Mouse (Mus musculus): ENCODE results near the gene Ctrb1. TPM values are rescaled to one million over a fixed set of nuclear protein-coding genes. Genes with fewer than 3 reads are reported as not detected.

Ctrb1 gene
- polyA plus RNA-seq, 1 experiment from 2014 or later: 1,145 TPM

DNA sequence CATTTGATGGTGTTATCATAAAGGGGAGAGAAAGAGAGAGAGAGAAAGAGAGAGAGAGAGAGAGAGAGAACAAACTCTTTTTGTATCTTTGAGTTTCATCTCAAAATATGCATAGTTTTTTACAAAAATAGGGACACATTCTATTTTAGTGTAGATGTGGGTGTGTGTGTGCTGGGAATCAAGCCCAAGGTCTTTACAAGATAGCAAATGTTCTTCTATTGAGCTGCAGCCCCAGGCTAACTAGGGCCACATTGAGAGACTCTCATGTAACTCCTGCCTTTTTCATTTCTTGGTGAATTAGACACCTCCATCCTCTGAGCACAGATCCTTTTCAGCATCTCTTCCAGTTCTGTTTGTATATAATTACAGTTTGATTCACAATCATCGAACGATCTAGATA is 49.7 kb downstream of the Ctrb1 start:
- Histone ChIP-seq H3K27ac (no peak overlapping the region), H3K4me2 (replicated peaks) (no peak overlapping the region), H3K4me3 (replicated peaks) (no peak overlapping the region), H3K9me3 (no peaks in the 10 kb centered on the region), H3K36me3 (no peaks in the 10 kb centered on the region), H3K27me3 (replicated peaks) (no peaks in the 10 kb centered on the region), H3K4me1 (replicated peaks) (peaks cover 7% of the 10 kb centered on the region), H3K9ac (no peak overlapping the region)
- ATAC-seq: no peak
- 90% methylated on average over 2 of the region's 2 CpGs for WGBS

DNA sequence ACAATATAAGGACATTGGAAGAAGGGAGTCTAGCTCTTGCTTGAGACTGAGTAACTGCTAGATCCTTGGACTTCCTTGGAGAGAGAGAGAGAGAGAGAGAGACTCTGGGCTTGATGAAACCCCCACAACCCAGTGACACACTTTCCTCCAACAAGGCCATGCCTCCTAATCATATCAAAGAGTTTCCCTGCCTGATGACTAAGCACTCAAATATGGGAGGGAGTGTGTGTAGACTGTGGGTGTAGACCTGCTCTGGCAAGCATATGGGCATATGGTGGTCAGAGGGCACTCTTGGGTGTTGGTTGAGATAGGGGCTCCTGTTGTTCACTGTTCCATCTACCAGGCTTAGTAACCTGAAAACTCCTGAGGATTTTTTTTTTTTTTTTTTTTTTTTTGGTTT is 52.7 kb downstream of the Ctrb1 start:
- Histone ChIP-seq H3K9me3 (no peaks in the 10 kb centered on the region), H3K27ac (no peak overlapping the region), H3K4me3 (replicated peaks) (no peak overlapping the region), H3K4me1 (replicated peaks) (peaks cover 7% of the 10 kb centered on the region), H3K27me3 (replicated peaks) (no peaks in the 10 kb centered on the region), H3K36me3 (no peaks in the 10 kb centered on the region), H3K9ac (no peak overlapping the region), H3K4me2 (replicated peaks) (no peak overlapping the region)
- ATAC-seq: peak; percentile 47

Other genes starting within 250 kb of the Ctrb1 start
- 4.1 and 4.5 TPM in 2 replicates for gene Wdr59, start 168.9 kb downstream of the Ctrb1 start, polyA plus RNA-seq (2015; fragmentation: Nextera tagmentation; extraction: Ambion mirVana)
- gene Znrf1, start 154.9 kb downstream of the Ctrb1 start, polyA plus RNA-seq (2015; fragmentation: Nextera tagmentation; extraction: Ambion mirVana): 24.6 and 26.0 TPM in 2 replicates
- 1.6 and 1.8 TPM in 2 replicates for gene Ldhd, start 60.6 kb downstream of the Ctrb1 start, polyA plus RNA-seq (2015; fragmentation: Nextera tagmentation; extraction: Ambion mirVana)
- 14.9 and 15.7 TPM in 2 replicates for gene Zfp1, start 47.6 kb downstream of the Ctrb1 start, polyA plus RNA-seq (2015; fragmentation: Nextera tagmentation; extraction: Ambion mirVana)
- 40.8 and 44.2 TPM in 2 replicates for gene Bcar1, start 52.8 kb upstream of the Ctrb1 start, polyA plus RNA-seq (2015; fragmentation: Nextera tagmentation; extraction: Ambion mirVana)
- gene Cfdp1, start 163.3 kb upstream of the Ctrb1 start, polyA plus RNA-seq (2015; fragmentation: Nextera tagmentation; extraction: Ambion mirVana): 182 and 187 TPM in 2 replicates
- 15.9 and 16.0 TPM in 2 replicates for gene Tmem170, start 185.7 kb upstream of the Ctrb1 start, polyA plus RNA-seq (2015; fragmentation: Nextera tagmentation; extraction: Ambion mirVana)
- 1.2 and 1.7 TPM in 2 replicates for gene Chst5, start 219.4 kb upstream of the Ctrb1 start, polyA plus RNA-seq (2015; fragmentation: Nextera tagmentation; extraction: Ambion mirVana)
- gene Tmem231, start 242.9 kb upstream of the Ctrb1 start, polyA plus RNA-seq (2015; fragmentation: Nextera tagmentation; extraction: Ambion mirVana): 9.3 and 11.5 TPM in 2 replicates
- gene Gabarapl2, start 249.7 kb upstream of the Ctrb1 start, polyA plus RNA-seq (2015; fragmentation: Nextera tagmentation; extraction: Ambion mirVana): 194 and 215 TPM in 2 replicates

Data from intestine, embryonic 15.5 days (tissue).